Mouse (Mus musculus): ENCODE measurements around the gene Clec4d.
"Not testable (repeated sequence)": the region's sequence is repeated elsewhere in the genome, so short reads cannot be mapped to it uniquely, and the experiment has no call there.

Clec4d gene

DNA sequence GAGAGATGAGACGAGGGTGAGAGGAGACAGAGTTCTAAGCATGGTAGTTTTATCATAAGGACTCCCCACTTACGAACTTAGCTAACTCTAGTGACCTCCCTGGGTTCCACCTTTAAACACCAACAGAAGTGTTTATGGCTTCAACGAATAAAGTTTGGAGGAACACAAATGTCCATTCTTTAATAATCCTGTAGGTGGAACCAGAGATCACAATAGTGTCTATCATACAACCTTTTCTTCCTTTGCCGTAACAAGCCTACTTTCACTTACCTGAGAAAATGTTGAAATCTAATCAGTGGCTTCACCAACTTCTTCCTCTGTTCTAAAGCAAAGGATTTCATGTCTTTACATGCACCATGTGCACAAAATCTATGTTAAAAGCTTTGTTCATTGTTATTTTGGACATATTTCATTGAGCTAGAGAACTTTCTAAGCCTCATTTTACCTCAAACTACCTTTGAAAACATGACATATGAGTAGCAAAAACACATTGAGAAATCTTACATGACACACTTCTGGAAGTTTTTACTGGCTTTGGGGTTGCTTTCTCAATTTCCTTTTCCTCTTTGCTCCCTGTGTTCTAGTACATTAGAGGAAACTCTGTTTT lies at the start of gene Clec4d:
TSS of gene Clec4d (plus strand) at position 557 of the 607 bp plus-strand sequence.
- no peak for DNase-seq (ENCODE audit: low spot score)

GRCm38 (mm10) chr6:123227519-123228166 lies 34.3 kb upstream of the Clec4d start:
- no peak for DNase-seq (ENCODE audit: low spot score)

DNA sequence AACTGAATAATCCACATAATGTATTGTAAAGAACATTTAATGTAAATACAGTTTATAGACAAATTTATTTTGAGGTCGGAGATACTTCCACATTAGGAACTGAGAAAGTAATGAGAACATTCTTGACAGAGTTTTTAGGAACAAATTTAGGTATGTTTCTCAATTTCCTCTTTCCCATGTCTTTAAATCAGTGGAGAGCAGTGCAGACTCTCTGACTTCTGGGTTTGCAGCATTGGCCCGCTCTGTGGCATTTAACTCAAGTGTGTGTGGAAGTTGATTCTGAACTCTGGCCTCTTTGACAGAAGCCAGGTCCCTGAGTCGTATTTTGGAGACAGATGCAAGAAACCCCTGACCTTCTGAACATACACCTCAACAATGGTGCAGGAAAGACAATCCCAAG lies 32.3 kb upstream of the Clec4d start, which contains the start of gene Clec4n:
TSS of gene Clec4n (plus strand) at position 200 of the 400 bp plus-strand sequence.
- no peak for DNase-seq (ENCODE audit: low spot score)

GRCm38 (mm10) chr6:123231149-123231548 lies 30.8 kb upstream of the Clec4d start:
- DNase-seq (ENCODE audit: low spot score), result no peak

GRCm38 (mm10) chr6:123237582-123237981 lies 24.3 kb upstream of the Clec4d start:
- no peak for DNase-seq (ENCODE audit: low spot score)

GRCm38 (mm10) chr6:123244201-123244600 lies 17.7 kb upstream of the Clec4d start:
- no peak for DNase-seq (ENCODE audit: low spot score)

GRCm38 (mm10) chr6:123248862-123249261 lies 13.0 kb upstream of the Clec4d start:
- DNase-seq (ENCODE audit: low spot score), result not testable (repeated sequence)

DNA sequence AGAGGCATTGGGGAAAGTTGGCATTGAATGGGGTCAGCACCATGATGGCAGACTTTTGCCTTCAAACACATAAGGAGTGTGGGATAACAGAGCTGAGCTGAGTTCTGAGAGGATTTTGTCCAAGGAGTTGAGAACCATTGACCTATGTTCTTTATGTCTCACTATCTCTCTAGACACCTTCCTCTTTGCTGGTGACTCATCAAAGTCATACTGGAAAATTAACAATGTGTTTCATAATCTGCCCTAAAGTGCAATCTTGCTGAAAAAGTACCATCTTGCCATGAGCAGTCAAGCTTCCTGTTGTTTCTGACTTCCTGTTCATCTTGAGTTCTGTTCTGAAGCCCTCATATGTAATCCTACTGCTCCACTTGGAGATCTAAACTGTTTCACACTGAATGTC lies 9.2 kb upstream of the Clec4d start:
- no peak for DNase-seq (ENCODE audit: low spot score)

- no peak for DNase-seq (ENCODE audit: low spot score)
These were observed 3.0 kb upstream of the Clec4d start for GRCm38 (mm10) chr6:123258946-123259345.

- DNase-seq (ENCODE audit: low spot score), result no peak
These were observed 1.9 kb upstream of the Clec4d start for GRCm38 (mm10) chr6:123259889-123260603.

DNA sequence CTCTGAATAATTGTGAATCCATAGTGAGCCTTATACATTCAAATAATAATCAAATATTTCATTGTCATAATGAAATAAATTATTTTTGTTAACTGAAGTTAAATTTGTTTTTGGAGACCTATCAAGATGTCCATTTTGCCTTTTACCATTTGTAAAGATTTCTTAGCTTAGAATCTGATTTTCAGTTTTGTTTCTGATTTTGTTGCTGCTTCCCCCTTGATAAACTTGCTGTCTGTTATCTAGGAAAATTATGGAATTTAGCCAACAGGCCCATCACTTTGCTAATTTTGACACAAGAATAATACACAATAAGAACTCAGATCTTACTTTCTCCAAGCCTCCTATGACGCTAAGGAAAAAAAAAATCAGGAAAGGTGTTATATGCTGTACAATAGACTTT lies 1.0 kb upstream of the Clec4d start:
- DNase-seq (ENCODE audit: low spot score), result no peak

DNA sequence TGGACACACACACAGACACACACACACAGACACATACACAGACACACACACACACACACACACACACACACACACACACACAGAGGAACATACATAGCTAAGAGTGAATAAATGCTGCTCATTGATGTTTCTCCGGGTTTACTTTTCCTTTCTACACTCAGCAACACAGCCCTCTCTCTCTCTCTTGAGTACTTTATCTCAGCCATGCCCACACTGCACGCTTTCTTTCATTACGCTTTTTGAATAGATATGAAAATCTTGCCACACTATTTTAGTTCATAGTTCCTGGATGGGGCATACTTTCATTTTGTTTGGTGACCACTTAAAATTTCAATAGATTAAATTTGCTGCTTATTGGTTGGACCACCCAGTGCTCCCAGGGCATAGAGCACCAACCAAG lies 2.3 kb downstream of the Clec4d start:
- DNase-seq (ENCODE audit: low spot score), result no peak

- DNase-seq (ENCODE audit: low spot score), result no peak
These were observed 3.9 kb downstream of the Clec4d start for GRCm38 (mm10) chr6:123265809-123266208.

DNA sequence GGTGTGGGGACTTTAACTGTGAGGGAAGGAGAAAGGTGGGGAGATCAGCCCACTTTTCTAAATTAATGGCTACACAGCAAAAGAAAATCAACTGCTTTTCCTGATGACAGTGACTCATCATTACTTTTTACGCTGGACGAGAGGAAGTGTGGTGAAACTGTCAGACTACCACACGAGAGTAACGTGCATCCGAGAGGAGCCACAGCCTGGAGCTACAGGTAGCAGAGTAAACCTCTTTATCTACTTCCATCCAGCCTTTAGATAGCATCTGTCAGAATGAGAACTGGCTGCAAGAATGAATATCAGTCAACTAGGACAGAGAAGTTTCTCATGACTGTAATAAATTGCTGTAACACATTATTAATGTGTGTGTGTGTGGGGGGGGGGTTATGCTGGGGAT lies 5.0 kb downstream of the Clec4d start:
- DNase-seq (ENCODE audit: low spot score), result no peak

DNA sequence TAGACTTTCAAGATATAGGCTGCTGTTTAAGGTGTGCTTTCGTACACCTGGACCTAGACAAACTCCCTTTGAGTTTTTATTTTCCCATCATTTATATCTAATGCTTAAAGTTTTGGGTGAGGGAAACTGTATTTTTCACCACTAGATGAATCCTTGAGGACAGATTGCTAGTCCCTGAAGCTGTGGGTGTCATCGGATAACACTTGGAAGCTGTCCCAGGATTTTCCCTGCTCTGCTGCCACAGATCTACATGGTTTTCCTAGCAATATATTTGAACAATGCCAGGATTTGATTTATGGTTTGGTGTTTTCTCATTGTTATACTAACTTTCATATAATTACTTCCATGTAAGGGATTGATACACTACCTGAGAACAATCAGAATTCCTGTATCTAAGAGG lies 17.5 kb downstream of the Clec4d start:
- no peak for DNase-seq (ENCODE audit: low spot score)

DNA sequence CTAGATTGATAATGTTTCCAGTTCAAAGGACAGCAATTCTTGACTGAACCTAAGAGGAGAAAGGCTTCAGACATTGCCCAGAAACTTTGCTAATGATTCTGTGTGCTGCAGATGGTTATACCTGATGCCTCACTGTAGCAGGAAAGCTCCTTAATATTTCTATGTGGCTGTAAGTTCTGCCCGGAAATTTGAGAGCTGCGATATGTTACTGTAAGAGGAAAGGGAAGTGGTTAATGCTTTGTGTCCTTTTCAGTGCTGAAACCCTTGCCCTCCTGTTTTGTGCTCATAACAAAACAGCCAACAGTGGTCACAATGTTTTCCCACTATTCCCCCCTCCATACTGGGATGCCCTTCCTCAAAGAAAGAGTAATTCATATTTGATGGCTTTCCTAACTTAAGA lies 24.4 kb downstream of the Clec4d start:
- DNase-seq (ENCODE audit: low spot score), result no peak

- no peak for DNase-seq (ENCODE audit: low spot score)
These were observed 27.0 kb downstream of the Clec4d start for GRCm38 (mm10) chr6:123288931-123289330.

GRCm38 (mm10) chr6:123289753-123290152 lies 27.8 kb downstream of the Clec4d start, which contains the start of gene Clec4e:
TSS of gene Clec4e (minus strand) at chr6:123289870.
- no peak for DNase-seq (ENCODE audit: low spot score)

GRCm38 (mm10) chr6:123292751-123293400 lies 31.0 kb downstream of the Clec4d start:
- no peak for DNase-seq (ENCODE audit: low spot score)

DNA sequence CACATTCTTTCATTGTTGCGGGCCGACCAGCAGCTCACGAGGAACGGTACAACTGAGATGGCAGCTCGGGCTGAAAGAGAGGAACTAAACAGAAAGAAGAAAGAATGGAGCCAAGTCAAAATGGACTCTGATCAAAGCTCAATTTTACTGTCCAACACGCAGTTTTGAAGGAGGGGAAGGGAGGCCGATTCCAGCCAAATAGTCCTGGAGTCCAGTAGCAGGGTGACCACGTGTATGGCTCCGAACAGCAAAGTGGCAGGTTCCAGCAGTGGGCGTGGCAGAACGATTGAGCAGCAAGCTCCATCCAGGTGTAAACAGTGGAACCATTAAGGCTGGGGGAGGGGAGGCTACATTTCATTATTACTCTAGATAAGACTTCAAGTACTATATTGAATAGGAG lies 31.6 kb downstream of the Clec4d start:
- DNase-seq (ENCODE audit: low spot score), result not testable (repeated sequence)

GRCm38 (mm10) chr6:123296687-123297086 lies 34.8 kb downstream of the Clec4d start:
- DNase-seq (ENCODE audit: low spot score), result no peak

DNA sequence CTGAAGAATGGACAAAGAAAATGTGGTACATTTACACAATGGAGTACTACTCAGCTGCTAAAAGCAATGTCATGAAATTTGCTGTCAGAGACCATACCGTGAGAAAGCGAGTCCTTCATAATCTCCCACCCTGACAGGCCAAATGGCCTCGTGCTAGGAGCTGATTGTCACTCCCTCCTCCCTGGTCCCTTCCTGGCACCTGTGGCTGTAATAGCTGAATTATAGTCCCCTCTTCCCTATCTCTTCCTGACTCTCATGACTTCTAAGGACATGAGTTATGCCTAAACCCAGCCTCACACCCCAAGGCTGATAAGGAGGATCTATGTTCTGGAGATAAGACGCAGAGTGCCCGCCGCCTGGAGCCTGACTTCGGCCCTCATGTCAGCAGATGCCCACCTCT lies 44.4 kb downstream of the Clec4d start:
- not testable (repeated sequence) for DNase-seq (ENCODE audit: low spot score)

DNA sequence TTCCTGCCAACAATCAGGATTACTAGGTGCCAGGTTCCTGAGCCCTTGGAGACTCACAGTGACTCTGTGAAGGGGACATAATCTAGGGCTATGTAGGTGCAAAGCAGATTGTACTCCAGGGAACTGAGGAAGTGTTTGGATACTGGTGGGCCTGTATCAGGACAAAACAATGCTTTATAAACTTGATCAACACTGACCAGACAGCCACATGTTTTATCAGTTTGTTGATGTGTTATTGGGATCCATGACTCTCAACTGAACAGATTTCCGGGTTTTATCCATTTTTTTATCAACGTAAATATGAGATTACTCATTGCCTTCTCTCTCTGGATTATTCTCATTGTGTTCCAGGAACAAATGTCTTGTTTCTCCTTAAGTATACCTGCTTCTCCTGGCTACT lies 46.1 kb downstream of the Clec4d start, which contains the start of gene Vmn2r19:
TSS of gene Vmn2r19 (plus strand) at position 301 of the 400 bp plus-strand sequence.
- DNase-seq (ENCODE audit: low spot score), result no peak

All from urinary bladder, postnatal 10 days (tissue).